Mouse (Mus musculus) naive thymus-derived CD4-positive, alpha-beta T cell, adult 2 months (primary cell): ENCODE results near the gene Sf3b5.

Source experiments
- DNase-seq: peaks from one replicate; pipeline ENCODE4 v3.0.0-alpha.2; 2011; ENCODE audit warnings: low read depth

Sf3b5 gene

DNA sequence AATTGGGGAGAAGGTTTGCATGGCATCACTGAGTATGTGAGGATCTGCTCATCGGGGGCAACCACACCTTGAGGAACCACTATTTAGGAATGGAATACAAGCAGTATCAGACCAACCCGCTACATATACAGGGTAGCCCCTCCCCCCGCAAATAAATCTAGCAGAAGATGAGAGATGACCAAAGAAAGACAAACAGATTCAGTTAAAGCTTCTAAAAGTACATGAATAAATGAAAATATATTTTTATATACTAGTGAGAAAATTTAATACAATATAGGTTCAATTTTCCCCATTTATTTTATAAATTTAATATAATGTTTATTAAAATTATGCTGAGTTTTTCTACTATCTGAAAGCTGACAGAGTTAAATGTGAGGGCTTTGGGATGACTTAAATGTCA lies at the start of gene Sf3b5:
Sf3b5 (plus strand) TSS at position 301 of the 400 bp plus-strand sequence.
- no peak for DNase-seq

DNA sequence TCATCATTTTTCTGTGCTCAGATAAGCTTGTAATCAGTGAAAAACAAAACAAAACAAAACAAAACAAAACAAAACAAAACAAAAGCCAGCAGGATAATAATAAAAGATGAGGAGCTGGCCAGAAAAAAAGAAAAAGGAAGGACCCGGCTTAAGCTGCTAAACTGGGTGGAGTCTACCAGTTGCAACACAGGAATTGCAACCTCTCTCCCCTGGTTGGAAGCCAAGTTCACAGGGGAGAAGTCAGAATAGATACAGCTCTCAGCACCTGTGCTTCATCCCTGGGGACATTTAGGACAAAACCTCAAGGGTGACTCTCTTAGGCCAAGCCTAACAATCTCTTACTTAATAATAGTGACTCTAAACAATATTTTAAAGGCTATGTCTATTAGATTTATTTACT lies 49.3 kb upstream of the Sf3b5 start:
- DNase-seq: no peak

GRCm38 (mm10) chr10:12957271-12957670 lies 47.9 kb upstream of the Sf3b5 start:
- no peak for DNase-seq

DNA sequence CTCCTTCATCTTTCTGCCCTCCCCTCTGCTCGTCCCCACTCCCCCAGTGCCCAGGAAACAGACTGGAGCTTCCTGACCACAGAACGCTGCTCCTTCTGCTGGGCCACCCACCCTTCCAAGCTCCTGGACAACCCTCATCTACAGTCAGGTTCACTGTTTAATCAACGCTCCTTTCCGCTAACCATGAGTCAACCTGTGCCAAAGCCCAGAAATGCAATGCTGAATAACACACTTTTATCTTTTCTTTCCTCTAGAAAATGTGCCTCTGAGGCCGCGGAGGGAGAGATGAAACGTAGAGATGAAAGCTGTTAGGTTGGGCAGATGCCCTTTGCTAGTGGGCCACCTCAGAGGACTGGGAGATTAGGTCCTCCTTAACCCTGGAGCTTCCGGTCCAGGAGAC lies 43.6 kb upstream of the Sf3b5 start:
- DNase-seq: no peak

GRCm38 (mm10) chr10:12962238-12962637 lies 42.9 kb upstream of the Sf3b5 start:
- no peak for DNase-seq

DNA sequence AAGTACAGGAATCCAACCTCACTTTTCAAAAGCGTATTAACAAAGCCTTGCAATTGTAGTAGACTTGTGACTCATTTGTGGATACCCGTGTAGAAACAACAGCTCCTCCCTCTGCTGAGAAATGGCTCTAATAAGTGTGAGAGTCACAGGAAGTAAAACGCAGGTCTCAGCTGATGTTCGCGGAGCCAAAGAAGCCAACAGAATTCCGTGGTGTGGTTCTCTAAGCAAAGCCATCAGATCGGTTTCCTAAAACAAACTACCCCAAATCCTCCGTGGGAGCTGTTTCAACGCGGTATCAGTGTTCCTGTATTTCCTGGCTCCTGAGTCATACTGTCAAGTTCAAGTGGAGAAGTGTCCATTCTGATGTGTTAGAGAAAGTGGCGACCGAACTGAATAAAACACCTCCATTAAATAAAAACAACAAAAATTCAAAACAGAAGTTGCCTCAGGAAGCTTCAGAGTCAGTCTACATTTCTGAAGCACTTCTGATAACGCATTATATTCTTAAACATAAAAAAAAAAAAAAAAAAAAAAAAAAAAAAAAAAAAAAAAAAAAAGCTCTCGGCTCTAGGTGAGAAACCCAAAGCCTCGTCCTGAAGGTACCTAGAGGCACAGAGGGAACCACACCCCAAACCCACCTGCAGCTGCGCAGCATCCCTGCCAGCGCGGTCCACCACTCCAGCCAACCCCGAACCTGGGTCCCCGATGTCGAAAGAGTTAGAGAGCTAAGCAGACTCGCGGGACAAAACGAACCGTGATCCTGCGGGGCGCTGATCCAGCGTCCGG lies 41.6 kb upstream of the Sf3b5 start:
- DNase-seq: peak; percentile 70

GRCm38 (mm10) chr10:12964151-12965075 lies 40.7 kb upstream of the Sf3b5 start, which contains the start of gene Stx11:
Gene Stx11, minus strand, starts transcription at chr10:12964298.
- DNase-seq: peak; percentile 80

GRCm38 (mm10) chr10:12965669-12966180 lies 39.4 kb upstream of the Sf3b5 start:
- DNase-seq: no peak

DNA sequence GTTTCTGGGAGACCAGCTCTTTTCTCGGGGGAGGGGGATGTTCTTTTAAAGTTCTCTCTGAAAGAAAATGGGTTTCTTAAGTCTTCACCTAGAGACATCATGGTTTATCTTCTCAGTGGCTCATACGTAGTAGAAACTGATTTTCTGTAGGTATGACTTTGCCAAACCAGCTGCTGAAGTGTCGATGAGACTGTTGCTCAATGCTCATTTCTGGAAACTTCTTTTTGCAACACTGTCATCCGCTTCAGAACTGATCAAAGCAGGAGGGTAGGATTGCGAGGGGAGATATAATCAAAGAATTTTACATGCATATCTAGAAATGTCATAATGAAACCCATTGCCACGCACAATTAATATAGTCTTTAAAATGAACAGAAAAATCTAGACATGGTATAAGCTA lies 30.6 kb upstream of the Sf3b5 start:
- no peak for DNase-seq

DNA sequence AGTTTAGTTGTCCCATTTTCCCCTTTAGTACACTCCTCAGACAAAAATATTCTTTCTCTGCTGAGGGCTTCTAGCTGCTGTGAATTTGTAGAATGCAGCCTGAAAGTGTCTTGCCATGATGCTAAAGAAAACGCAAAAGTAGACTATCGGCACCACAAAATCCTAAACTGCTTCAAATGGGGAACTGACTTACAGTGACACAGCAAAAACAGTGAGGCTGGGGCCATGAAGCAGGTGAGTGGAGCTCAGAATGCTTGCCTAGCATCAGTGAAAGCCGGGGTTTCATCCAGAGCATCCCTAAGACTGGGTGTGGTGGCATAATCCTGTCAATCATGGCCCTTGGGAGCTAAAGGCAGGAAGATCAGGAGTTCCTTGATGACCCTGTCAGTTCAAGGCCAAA lies 29.7 kb upstream of the Sf3b5 start:
- DNase-seq: no peak

GRCm38 (mm10) chr10:12975957-12976356 lies 29.2 kb upstream of the Sf3b5 start:
- no peak for DNase-seq

DNA sequence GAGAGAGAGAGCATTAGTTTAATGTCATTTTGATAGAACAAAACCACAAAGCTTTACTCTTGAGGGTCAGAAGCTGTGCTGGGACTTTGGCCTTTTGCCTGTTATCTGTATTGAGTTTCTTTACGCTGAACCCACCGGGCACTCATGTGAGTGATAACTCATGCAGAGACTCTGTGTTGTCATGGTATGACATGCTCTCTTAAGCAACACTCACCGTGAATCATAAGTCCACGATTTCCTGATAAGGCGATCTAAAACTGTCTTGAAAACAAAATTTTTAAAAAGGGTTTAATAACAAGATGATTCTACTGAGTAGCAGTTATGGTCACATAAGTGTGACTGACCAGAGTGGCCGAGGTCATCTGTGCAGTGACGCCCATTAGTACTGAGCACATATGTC lies 28.6 kb upstream of the Sf3b5 start:
- no peak for DNase-seq

- no peak for DNase-seq
These were observed 27.3 kb upstream of the Sf3b5 start for GRCm38 (mm10) chr10:12977787-12978212.

GRCm38 (mm10) chr10:12981071-12981470 lies 24.1 kb upstream of the Sf3b5 start:
- no peak for DNase-seq

DNA sequence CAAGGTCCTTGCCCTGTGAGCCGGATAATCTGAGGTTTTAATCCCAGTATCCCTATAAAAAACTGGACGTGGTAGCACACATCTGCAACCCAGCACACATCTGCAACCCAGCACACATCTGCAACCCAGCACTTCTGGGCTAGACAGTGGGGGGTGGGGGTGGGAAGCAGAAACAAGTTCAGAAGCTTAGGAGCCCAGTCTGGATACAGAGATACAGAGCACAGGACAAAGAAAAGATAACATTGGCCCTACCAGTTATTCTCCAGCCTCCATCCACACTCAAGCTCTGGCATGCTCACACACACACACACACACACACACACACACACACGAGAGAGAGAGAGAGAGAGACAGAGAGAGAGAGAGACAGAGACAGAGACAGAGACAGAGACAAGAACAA lies 21.6 kb upstream of the Sf3b5 start:
- DNase-seq: no peak

GRCm38 (mm10) chr10:12985028-12985427 lies 20.1 kb upstream of the Sf3b5 start:
- peak; percentile 35 for DNase-seq

- DNase-seq: no peak
These were observed 18.7 kb upstream of the Sf3b5 start for GRCm38 (mm10) chr10:12986485-12986884.

GRCm38 (mm10) chr10:12986943-12987342 lies 18.2 kb upstream of the Sf3b5 start:
- no peak for DNase-seq

DNA sequence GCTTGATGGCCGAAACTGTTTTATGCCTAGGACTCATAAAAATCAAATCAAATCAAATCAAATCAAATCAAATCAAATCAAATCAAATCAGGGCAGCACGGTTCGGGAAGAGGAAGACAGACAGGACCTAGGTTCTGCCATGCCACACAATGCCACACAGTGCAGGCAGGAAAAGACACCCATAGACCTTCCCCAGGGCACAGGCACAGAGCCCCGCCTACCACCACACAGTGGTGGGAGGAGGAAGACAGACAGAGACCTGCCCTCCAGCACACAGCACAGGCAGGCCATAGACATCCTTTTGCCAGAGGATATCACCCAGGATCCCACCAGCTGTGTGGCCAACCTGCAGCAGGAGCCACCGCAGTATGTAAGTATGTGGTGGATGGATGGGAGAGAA lies 13.2 kb upstream of the Sf3b5 start:
- no peak for DNase-seq

DNA sequence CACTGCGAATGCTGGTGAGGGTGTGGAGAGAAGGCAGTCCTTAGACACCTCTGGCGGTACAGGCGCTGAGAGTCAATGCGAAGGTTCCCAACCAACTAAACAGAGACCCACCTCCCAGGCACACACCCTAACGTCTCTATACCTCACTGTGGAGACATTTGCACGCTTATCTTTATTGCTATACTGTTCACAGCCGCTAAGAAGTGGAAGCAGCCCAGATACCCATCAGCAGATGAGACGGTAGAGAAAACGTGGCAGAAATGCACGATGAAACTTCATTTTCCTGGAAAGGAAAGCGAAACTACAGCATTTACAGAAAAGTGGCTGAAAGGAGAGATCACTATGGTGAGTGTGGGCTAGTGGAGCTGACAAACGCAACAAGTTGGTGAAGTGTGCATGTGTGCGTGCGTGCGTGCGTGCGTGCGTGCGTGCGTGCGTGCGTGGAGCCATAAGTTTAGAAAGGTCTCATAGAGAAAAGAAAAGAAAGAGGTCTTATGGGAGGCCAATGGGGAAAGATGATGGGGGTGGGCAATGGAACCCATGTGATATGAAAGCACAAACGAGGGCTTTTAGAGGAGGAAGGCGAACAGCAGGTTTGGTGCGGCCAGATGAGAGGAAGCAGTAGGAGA lies 11.6 kb upstream of the Sf3b5 start:
- DNase-seq: no peak

- DNase-seq: peak; percentile 92
These were observed 8.2 kb upstream of the Sf3b5 start for GRCm38 (mm10) chr10:12996736-12997477.
